ENCODE assay signal across 14 mouse cellular contexts in genomic region chr11:82406358-82407221, GRCm38 (mm10). TPM values are rescaled to one million over a fixed set of nuclear protein-coding genes. Genes with fewer than 3 reads are reported as not detected.
A peak's percentile ranks its signal among the peaks of the same experiment; 100 is the strongest.
DNase-seq lines count a peak whose midpoint lies in the region; ATAC-seq lines count a peak whose summit lies in the region.
"Had no signal": no experiment of that assay in that cellular context is flagged by ENCODE, and none has a peak within 500 bp of the region (broad histone marks: within the 10 kb centered on the region; RNA-seq: fewer than 3 reads in every experiment).

No protein-coding gene starts in this region.

- H3K36me3 ChIP-seq in forebrain, embryonic 10.5 days (replicated peaks), result no peaks in the 10 kb centered on the region
- no peaks in the 10 kb centered on the region for H3K36me3 ChIP-seq in forebrain, embryonic 12.5 days (replicated peaks)
- H3K36me3 ChIP-seq: embryonic facial prominence, embryonic 13.5 days; limb, embryonic 10.5 days had no signal

- peaks cover 45% of the 10 kb centered on the region for H3K4me1 ChIP-seq in forebrain, embryonic 10.5 days
- H3K4me1 ChIP-seq in forebrain, embryonic 12.5 days, result peaks cover 18% of the 10 kb centered on the region

- intact Hi-C loops in gastrocnemius, postnatal 36 days (cut with DNase I), result no loop called here

- peaks cover 70% of the 10 kb centered on the region for H3K27me3 ChIP-seq in forebrain, embryonic 10.5 days (ENCODE audit: poor library complexity, severe bottlenecking)
- H3K27me3 ChIP-seq in forebrain, embryonic 12.5 days, result no peaks in the 10 kb centered on the region
- H3K27me3 ChIP-seq: embryonic facial prominence, embryonic 13.5 days had no signal

- ATAC-seq in forebrain, embryonic 12.5 days (ENCODE audit: low FRiP score), result no peak

- DNase-seq in forebrain, embryonic 10.5 days (ENCODE audit: extremely low spot score, low spot score), result peak; percentile 30
- DNase-seq in embryo, embryonic 10.5 days (ENCODE audit: low spot score), result peak; percentile 88
- peak; percentile 31 for DNase-seq in kidney, adult 18-20 months
- peak; percentile 65 to 71 for DNase-seq in kidney, postnatal 4 days
- no peak for DNase-seq in right cerebral cortex, postnatal 14 days
- no peak for DNase-seq in gastrocnemius, postnatal 36 days
- DNase-seq in urinary bladder, postnatal 4 days (ENCODE audit: low spot score in 2 of 2), result no peak
- DNase-seq: cerebellum, adult 18-20 months; layer of hippocampus, adult 9-11 months had no signal

- H3K9me3 ChIP-seq in forebrain, embryonic 10.5 days, result no peaks in the 10 kb centered on the region
- H3K9me3 ChIP-seq in forebrain, embryonic 12.5 days, result no peaks in the 10 kb centered on the region
- H3K9me3 ChIP-seq: embryonic facial prominence, embryonic 13.5 days; limb, embryonic 10.5 days had no signal

- H3K4me3 ChIP-seq in forebrain, embryonic 10.5 days, result no peak overlapping the region
- H3K4me3 ChIP-seq in forebrain, embryonic 12.5 days (replicated peaks), result no peak overlapping the region
- H3K4me3 ChIP-seq: embryonic facial prominence, embryonic 13.5 days; limb, embryonic 10.5 days had no signal

- no peak overlapping the region for H3K9ac ChIP-seq in forebrain, embryonic 12.5 days
- H3K9ac ChIP-seq: embryonic facial prominence, embryonic 13.5 days had no signal

- 17% methylated on average over 11 of the region's 11 CpGs for WGBS in forebrain, embryonic 10.5 days
- 30% methylated on average over 11 of the region's 11 CpGs for WGBS in forebrain, embryonic 12.5 days

- H3K27ac ChIP-seq in forebrain, embryonic 10.5 days, result peak overlapping the region; percentile 56; the same call in 1 of the 2 replicates
- H3K27ac ChIP-seq in forebrain, embryonic 12.5 days, result no peak overlapping the region
- H3K27ac ChIP-seq: embryonic facial prominence, embryonic 13.5 days; limb, embryonic 10.5 days had no signal

- no peak overlapping the region for H3K4me2 ChIP-seq in forebrain, embryonic 12.5 days
- H3K4me2 ChIP-seq: embryonic facial prominence, embryonic 13.5 days had no signal

RNA-seq across cellular contexts. Expression of gene Tmem132e, which starts 17.9 kb away (rescaled TPM):
- 0.31 and 0.32 TPM in 2 replicates for polyA plus RNA-seq in forebrain, embryonic 10.5 days (2016; fragmentation: Nextera tagmentation; extraction: Ambion mirVana)
- 0.85 and 0.88 TPM in 2 replicates for polyA plus RNA-seq in forebrain, embryonic 12.5 days (2016; fragmentation: Nextera tagmentation; extraction: Ambion mirVana)
- not detected for total RNA-seq in gastrocnemius, postnatal 36 days (2021)
- total RNA-seq: hematopoietic stem cell, adult 5-6 weeks; megakaryocyte, adult 5-6 weeks had no signal

Comparison
In these comparisons a context has a peak if more than half of its experiments do, and no peak if none do; other contexts are left out.
1. DNase-seq: peak in forebrain, embryonic 10.5 days (single experiment), embryo, embryonic 10.5 days (single experiment), kidney, adult 18-20 months (single experiment) and kidney, postnatal 4 days (2 of 2); none in right cerebral cortex, postnatal 14 days (single experiment), gastrocnemius, postnatal 36 days (0 of 2) and urinary bladder, postnatal 4 days (0 of 2).